In genomic region chr5:37056471-37056870, GRCm38 (mm10) we compare ENCODE assay signal across 29 mouse cellular contexts. TPM values are rescaled to one million over a fixed set of nuclear protein-coding genes. Genes with fewer than 3 reads are reported as not detected.
DNase-seq lines count a peak whose midpoint lies in the region; ATAC-seq lines count a peak whose summit lies in the region.
"Had no signal": no experiment of that assay in that cellular context is flagged by ENCODE, and none has a peak within 500 bp of the region (broad histone marks: within the 10 kb centered on the region; RNA-seq: fewer than 3 reads in every experiment).

No protein-coding gene starts in this region.

- peak; percentile 49 for ATAC-seq in activated CD4-positive, CD25-positive, alpha-beta regulatory T cell, adult 4 months
- ATAC-seq: hindbrain, postnatal 0 days; intestine, postnatal 0 days had no signal

- peak; percentile 67 for DNase-seq in A20 (ENCODE audit: low read depth, low spot score)
- peak; percentile 42 to 46 for DNase-seq in B cell, adult 2 months
- peak; percentile 69 for DNase-seq in thymus, postnatal 0 days (ENCODE audit: low spot score)
- no peak for DNase-seq in embryo, embryonic 10.5 days (ENCODE audit: low spot score)
- DNase-seq in right cerebral cortex, adult 2 months (ENCODE audit: low spot score in 2 of 2), result no peak
- DNase-seq in layer of hippocampus, postnatal 25 days (ENCODE audit: extremely low spot score in 1 of 2, low spot score in 1 of 2), result no peak
- DNase-seq in cerebellum, postnatal 14 days, result no peak
- DNase-seq: adrenal gland, postnatal 10 days; cerebellum, adult 8-10 months; cerebellum, postnatal 36 days; gastrocnemius, postnatal 25 days; heart, adult 11 months; kidney, adult 9 months; kidney, postnatal 25 days; lung, postnatal 36 days; retina, postnatal 1 day; right cerebral cortex, postnatal 25 days had no signal

RNA-seq across cellular contexts. Expression of gene Gm1043, which starts 28.7 kb away (rescaled TPM):
- 1 to 10 TPM; 1.3 to 1.4 TPM for polyA plus RNA-seq in activated CD4-positive, CD25-positive, alpha-beta regulatory T cell, adult 4 months (2017; shearing (Covaris generic))
- polyA plus RNA-seq in thymus, postnatal 0 days (2015; fragmentation: Nextera tagmentation; extraction: Ambion mirVana), result 0.22 and 0.27 TPM in 2 replicates
- total RNA-seq in layer of hippocampus, postnatal 25 days (2021), result 10 to 100 TPM; 21.4 to 28.8 TPM
- total RNA-seq: gastrocnemius, postnatal 25 days; heart, postnatal 25 days; megakaryocyte, adult 5-6 weeks had no signal
- polyA plus RNA-seq: embryonic facial prominence, embryonic 13.5 days; erythroblast, embryonic 14.5 days; heart, embryonic 10.5 days; heart, embryonic 15.5 days; liver, embryonic 11.5 days; liver, embryonic 16.5 days; lung, embryonic 15.5 days had no signal

Comparison
In these comparisons a context has a peak if more than half of its experiments do, and no peak if none do; other contexts are left out.
1. DNase-seq: peak in A20 (single experiment), B cell, adult 2 months (2 of 2) and thymus, postnatal 0 days (single experiment); none in embryo, embryonic 10.5 days (single experiment), right cerebral cortex, adult 2 months (0 of 2), layer of hippocampus, postnatal 25 days (0 of 2) and cerebellum, postnatal 14 days (0 of 2).